Mouse (Mus musculus): ENCODE results near the gene Sdhb. TPM values are rescaled to one million over a fixed set of nuclear protein-coding genes. Genes with fewer than 3 reads are reported as not detected.

The Sdhb gene
- total and polyA plus RNA-seq, 3 experiments: 292 to 414 (median 342) TPM

DNA sequence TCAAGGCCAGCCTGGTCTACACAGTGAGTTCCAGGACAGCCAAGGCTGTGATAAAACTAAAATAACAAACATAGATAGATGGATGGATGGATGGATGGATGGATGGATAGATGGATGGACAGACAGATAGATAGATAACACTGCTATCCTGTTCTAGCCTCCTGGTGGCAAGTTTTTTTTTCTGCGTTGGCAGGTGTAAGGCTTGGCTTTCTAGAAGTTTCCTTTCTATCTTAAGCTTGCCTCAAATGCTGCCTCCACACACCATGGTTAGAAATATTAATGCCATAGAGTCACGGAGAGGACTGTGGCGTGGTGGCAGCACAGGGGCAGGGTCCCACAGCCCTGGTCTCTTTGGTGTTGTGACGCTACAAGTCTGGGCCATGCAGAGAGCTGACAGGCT is 15.4 kb upstream of the Sdhb start:
- TF ChIP-seq MXI1 (IDR thresholded peaks at IDR 0.05; ENCODE audit: low read depth, low read length): no peak
- TF ChIP-seq TAL1 (IDR thresholded peaks at IDR 0.05; ENCODE audit: low read length): no peak
- no peak for TF ChIP-seq ZMIZ1 (IDR thresholded peaks at IDR 0.05; ENCODE audit: low read depth, low read length)
- TF ChIP-seq CHD2 (IDR thresholded peaks at IDR 0.05; ENCODE audit: low read length): no peak
- TF ChIP-seq POLR2A (IDR thresholded peaks at IDR 0.05; ENCODE audit: control insufficient read depth in 1 of 2, insufficient read depth in 1 of 2, low read depth in 1 of 2, low read length in 2 of 2, poor library complexity in 1 of 2): no peak
- TF ChIP-seq UBTF (IDR thresholded peaks at IDR 0.05; ENCODE audit: borderline replicate concordance, insufficient read depth, low read depth, low read length): no peak
- TF ChIP-seq BHLHE40 (IDR thresholded peaks at IDR 0.05; ENCODE audit: borderline replicate concordance, low read depth, low read length): no peak
- no peak for TF ChIP-seq JUND (IDR thresholded peaks at IDR 0.05; ENCODE audit: low read depth, low read length)
- no peak for TF ChIP-seq MAFK (IDR thresholded peaks at IDR 0.05; ENCODE audit: borderline replicate concordance, low read depth, low read length)
- no peak for TF ChIP-seq E2F4 (IDR thresholded peaks at IDR 0.05; ENCODE audit: borderline replicate concordance, low read depth, low read length)
- no peak for TF ChIP-seq KAT2A (conservative IDR thresholded peaks at IDR 0.05; ENCODE audit: low read depth, low read length)
- no peak for TF ChIP-seq SMC3 (IDR thresholded peaks at IDR 0.05; ENCODE audit: low read depth, low read length)
- TF ChIP-seq NRF1 (IDR thresholded peaks at IDR 0.05; ENCODE audit: insufficient read depth, low read depth, low read length, poor library complexity, severe bottlenecking): no peak
- Histone ChIP-seq H3K79me2 (ENCODE audit: control insufficient read depth, insufficient read depth, low read length, poor library complexity) (no peaks in the 10 kb centered on the region), H3K36me3 (ENCODE audit: control insufficient read depth in 1 of 2, insufficient read depth in 2 of 2, low read length in 2 of 2) (peaks cover 0 to 12% of the 10 kb centered on the region in 2 experiments; a peak in 2 of 4 replicates), H3K27me3 (ENCODE audit: control insufficient read depth in 1 of 2, insufficient read depth in 2 of 2, low read length in 2 of 2) (no peaks in the 10 kb centered on the region), H3K4me1 (ENCODE audit: control insufficient read depth in 1 of 2, insufficient read depth in 2 of 2, low read length in 2 of 2) (peaks cover 5 to 23% of the 10 kb centered on the region in 2 experiments; a peak in 3 of 4 replicates), H3K27ac (ENCODE audit: control insufficient read depth, low read depth, low read length) (peak overlapping the region; percentile 20; the same call in 1 of the 2 replicates), H3K9me3 (replicated peaks; ENCODE audit: insufficient read depth, low read length) (no peaks in the 10 kb centered on the region), H3K9ac (ENCODE audit: control insufficient read depth, low read depth, low read length, poor library complexity, severe bottlenecking) (no peak overlapping the region), H3K4me3 (ENCODE audit: control insufficient read depth in 1 of 2, insufficient read depth in 1 of 2, low read depth in 2 of 2, low read length in 2 of 2) (no peak overlapping the region)
- DNase-seq (ENCODE audit: low read depth, low spot score): no peak

DNA sequence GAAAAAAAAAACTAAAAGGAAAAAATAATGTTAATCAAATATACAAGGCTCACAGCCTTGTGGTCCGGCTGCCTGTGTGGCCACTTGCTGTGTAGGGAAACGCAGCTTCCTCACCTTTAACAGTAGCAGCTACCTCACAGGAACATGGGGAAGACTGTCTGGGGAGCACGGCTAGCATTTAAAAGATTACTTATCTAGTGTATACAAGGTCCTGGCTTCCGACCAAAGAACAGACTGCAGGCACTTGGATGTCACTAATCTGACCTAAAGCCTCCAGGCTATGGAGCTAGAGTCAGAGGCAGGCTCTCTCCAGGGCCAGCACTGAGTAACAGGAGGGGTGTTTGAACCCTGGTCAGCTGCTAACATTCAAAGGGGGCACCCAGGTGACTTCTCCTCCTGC is 15.0 kb upstream of the Sdhb start:
- H3K4me3 ChIP-seq (ENCODE audit: control insufficient read depth in 1 of 2, insufficient read depth in 1 of 2, low read depth in 2 of 2, low read length in 2 of 2): no peak overlapping the region
- no peaks in the 10 kb centered on the region for H3K27me3 ChIP-seq (ENCODE audit: control insufficient read depth in 1 of 2, insufficient read depth in 2 of 2, low read length in 2 of 2)
- H3K9me3 ChIP-seq (replicated peaks; ENCODE audit: insufficient read depth, low read length): no peaks in the 10 kb centered on the region
- H3K36me3 ChIP-seq (ENCODE audit: control insufficient read depth in 1 of 2, insufficient read depth in 2 of 2, low read length in 2 of 2): peaks cover 0 to 12% of the 10 kb centered on the region in 2 experiments; a peak in 2 of 4 replicates
- TF ChIP-seq ETS1 (IDR thresholded peaks at IDR 0.05; ENCODE audit: low read depth, low read length) (peak; percentile 15; the same call in 1 of the 2 replicates), ELF1 (IDR thresholded peaks at IDR 0.05; ENCODE audit: low read depth, low read length) (no peak), EP300 (IDR thresholded peaks at IDR 0.05; ENCODE audit: low read depth in 1 of 2, low read length in 2 of 2) (peak; percentile 56 to 68), RCOR1 (IDR thresholded peaks at IDR 0.05; ENCODE audit: low read depth, low read length) (peak; percentile 26; the same call in 1 of the 2 replicates), SIN3A (IDR thresholded peaks at IDR 0.05; ENCODE audit: low read length) (0 out of 2 replicates have a peak, but pooled peaks have one; percentile 36), MAFK (IDR thresholded peaks at IDR 0.05; ENCODE audit: borderline replicate concordance, low read depth, low read length) (no peak), GATA1 (IDR thresholded peaks at IDR 0.05; ENCODE audit: low read depth, low read length) (peak; percentile 74), TCF12 (IDR thresholded peaks at IDR 0.05; ENCODE audit: low read depth, low read length) (peak; percentile 74)
- peak; percentile 67 for DNase-seq (ENCODE audit: low read depth, low spot score)
- peaks cover 5 to 23% of the 10 kb centered on the region in 2 experiments; a peak in 3 of 4 replicates for H3K4me1 ChIP-seq (ENCODE audit: control insufficient read depth in 1 of 2, insufficient read depth in 2 of 2, low read length in 2 of 2)
- no peaks in the 10 kb centered on the region for H3K79me2 ChIP-seq (ENCODE audit: control insufficient read depth, insufficient read depth, low read length, poor library complexity)
- no peak overlapping the region for H3K27ac ChIP-seq (ENCODE audit: control insufficient read depth, low read depth, low read length)
- H3K9ac ChIP-seq (ENCODE audit: control insufficient read depth, low read depth, low read length, poor library complexity, severe bottlenecking): no peak overlapping the region
